Mouse (Mus musculus): ENCODE data around the gene Hist2h2be. TPM values are rescaled to one million over a fixed set of nuclear protein-coding genes. Genes with fewer than 3 reads are reported as not detected.
A peak's percentile ranks its signal among the peaks of the same experiment; 100 is the strongest.
"Not testable (repeated sequence)": the region's sequence is repeated elsewhere in the genome, so short reads cannot be mapped to it uniquely, and the experiment has no call there.

Hist2h2be gene
- total RNA-seq, 2 experiments from 2014 or later: 4.5 to 5.3 TPM

- not testable (repeated sequence) for DNase-seq
Measured at GRCm38 (mm10) chr3:96198601-96199251, 22.2 kb upstream of the Hist2h2be start.

- DNase-seq: no peak
Measured at GRCm38 (mm10) chr3:96199731-96200130, 21.2 kb upstream of the Hist2h2be start.

- DNase-seq: no peak
Measured at GRCm38 (mm10) chr3:96207819-96208218, 13.1 kb upstream of the Hist2h2be start.

- no peak for DNase-seq
Measured at GRCm38 (mm10) chr3:96209242-96209641, 11.7 kb upstream of the Hist2h2be start.

GRCm38 (mm10) chr3:96219191-96219641 is 1.7 kb upstream of the Hist2h2be start:
- DNase-seq: peak; percentile 22

DNA sequence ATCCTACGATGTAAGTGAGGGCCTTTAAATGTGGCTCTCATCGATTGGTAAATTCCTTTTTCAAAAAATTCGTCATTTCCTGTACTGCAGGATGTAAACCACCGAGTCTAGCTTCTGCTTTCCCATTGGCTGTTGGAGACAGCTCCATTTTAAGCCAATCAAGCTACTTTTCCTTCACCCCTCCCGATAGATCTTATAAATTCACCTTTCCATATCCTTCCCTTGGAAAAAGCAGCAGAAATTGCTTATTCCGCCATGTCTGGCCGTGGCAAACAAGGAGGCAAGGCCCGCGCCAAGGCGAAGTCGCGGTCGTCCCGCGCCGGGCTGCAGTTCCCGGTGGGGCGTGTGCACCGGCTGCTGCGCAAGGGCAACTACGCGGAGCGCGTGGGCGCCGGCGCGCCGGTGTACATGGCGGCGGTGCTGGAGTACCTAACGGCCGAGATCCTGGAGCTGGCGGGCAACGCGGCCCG is 1.2 kb upstream of the Hist2h2be start, which contains the start of the genes Bola1 and Hist2h2ab:
Gene Bola1, minus strand, starts transcription at position 49 of the 470 bp plus-strand sequence.
Gene Hist2h2ab, plus strand, starts transcription at position 205 of the 470 bp plus-strand sequence.
- peak; percentile 73 for DNase-seq

DNA sequence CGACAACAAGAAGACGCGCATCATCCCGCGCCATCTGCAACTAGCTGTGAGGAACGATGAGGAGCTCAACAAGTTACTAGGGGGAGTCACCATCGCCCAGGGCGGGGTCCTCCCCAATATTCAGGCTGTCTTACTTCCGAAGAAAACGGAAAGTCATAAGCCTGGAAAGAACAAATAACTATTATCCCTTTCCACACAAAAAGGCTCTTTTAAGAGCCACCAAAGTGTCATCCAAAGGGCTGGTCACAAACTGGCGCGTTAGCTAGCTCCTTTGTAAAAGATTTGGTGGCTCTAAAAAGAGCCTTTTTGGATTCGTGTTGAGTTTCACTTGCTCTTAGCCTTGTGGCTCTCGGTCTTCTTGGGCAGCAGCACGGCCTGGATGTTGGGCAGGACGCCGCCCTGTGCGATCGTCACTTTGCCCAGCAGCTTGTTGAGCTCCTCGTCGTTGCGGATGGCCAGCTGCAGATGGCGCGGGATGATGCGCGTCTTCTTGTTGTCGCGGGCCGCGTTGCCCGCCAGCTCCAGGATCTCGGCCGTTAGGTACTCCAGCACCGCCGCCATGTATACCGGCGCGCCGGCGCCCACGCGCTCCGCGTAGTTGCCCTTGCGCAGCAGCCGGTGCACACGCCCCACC is 671 bp upstream of the Hist2h2be start:
- not testable (repeated sequence) for DNase-seq

DNA sequence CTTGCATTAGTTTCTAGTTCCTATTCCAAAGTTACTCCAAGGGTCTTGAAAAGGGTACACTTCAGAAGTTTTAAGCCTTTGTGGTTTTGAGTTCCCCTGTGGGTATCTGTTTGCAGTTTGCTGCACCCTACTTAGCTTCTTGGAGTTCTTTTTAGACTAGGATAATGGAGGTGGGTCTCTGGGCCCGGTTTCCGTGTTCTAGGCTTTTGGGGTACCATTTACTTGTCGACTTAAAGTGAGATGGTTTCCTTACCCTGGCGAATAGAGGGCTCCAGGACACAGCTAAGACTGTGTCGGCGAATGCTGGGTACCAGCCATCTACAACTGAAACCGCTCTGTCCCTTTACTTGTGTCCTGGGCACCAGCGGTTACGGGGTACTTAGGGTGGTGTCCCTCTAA is 720 bp downstream of the Hist2h2be start:
- DNase-seq: no peak

DNA sequence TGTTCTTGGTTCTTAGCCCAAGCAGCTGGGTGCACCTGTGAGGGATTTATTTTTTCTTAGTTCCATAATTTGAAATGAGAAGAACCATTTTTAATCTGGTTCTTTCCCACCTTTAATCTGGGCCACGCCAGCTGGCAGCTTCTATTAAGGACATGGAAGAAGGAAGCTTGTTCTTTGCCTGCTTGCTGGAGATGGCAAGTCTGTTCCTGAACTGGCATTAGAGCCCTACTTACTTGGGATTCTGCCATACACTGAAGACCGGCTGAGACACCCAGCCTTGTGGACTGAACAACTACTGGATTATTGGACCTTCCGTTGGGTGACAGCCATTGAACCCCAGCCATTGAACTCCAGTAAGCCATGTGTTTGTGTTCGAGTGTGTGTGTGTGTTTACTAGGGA is 1.9 kb downstream of the Hist2h2be start:
- DNase-seq: no peak

GRCm38 (mm10) chr3:96225421-96225820 is 4.5 kb downstream of the Hist2h2be start:
- no peak for DNase-seq

DNA sequence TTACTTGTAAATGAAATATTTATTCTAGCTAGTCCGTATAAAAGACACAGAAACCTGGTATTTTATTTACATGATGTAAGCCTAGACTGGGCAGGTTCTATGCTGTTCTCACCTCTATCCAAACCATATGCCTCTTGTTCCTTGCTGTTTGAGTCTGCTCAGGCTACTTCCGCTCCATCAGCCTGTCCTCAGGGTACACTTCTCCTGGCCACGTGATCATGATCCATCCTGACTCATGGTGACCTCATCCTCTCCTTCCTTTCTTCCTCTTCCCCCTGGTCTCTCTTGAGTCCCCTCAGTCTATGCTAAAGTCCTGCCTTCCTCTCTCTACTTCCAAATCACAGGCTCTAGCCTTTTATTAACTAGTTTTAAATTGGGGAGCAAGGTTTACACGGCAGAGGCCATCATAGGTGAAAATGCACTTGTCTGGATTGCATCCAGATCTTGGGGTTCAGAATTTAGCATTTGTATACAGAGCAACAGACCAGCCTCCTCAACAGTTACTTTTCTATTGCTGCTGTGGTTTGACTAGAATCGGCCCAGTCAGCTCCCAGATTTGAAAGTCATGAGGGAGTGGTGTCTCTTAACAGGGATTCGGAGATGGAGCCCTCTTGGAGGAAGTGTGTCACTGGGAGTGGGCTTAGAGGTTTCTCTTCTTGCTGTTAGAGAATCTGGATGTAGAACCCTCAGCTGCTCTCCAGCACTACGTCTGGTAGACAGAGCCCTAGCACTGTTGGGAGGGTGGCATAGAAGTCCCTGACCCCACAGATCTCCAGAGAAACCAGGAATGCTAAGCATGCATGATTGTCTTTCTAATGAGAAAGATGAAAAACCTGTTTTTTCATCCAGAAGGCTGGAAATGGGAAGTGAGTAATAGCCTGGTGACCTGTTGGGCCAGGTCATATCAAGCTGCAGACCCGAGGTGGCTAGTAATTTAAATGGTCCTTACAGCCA is 6.1 kb downstream of the Hist2h2be start:
- peak; percentile 34 for DNase-seq

GRCm38 (mm10) chr3:96228828-96229227 is 7.9 kb downstream of the Hist2h2be start:
- DNase-seq: no peak

DNA sequence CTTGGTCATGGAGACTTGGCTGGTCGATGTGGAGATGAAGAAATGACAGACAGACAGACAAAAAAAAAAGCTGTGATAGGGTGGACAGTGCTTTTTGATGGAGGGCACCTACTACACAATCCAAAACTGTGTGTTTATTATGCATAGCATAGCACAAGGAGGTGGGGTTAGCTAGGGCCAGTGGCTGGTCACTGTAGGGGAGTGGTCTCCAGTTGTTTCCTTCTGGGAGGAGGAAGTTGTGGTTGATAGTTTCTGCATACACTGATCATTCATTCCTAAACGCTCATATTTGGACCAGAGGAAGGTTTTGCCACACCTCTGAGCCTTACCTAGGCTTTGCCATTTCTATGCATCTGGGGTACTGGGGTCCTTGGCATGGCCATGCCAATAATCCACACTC is 9.5 kb downstream of the Hist2h2be start:
- no peak for DNase-seq

- no peak for DNase-seq
Measured at GRCm38 (mm10) chr3:96230910-96231757, 10.2 kb downstream of the Hist2h2be start.

- DNase-seq: no peak
Measured at GRCm38 (mm10) chr3:96231758-96232120, 10.8 kb downstream of the Hist2h2be start.

- DNase-seq: no peak
Measured at GRCm38 (mm10) chr3:96234914-96235313, 14.0 kb downstream of the Hist2h2be start.

DNA sequence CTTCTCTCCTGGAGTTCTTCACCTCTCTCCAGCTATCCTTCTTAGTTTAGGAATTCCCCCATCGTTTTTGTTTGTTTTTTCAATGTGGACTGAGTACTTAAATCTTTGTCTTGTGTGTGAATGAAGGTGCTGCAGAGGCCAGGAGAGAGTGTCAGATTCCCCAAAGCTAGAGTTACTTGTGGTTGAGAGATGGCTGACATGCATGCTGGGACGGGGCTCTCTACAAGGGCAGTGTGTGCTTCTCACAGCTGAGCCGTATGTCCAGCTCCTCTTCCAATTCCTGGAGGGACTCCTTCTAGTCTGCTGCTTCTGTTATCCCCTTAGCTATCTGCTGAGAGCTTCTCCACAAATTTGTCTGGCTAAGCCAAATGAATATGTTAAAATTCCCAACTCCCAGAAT is 14.9 kb downstream of the Hist2h2be start:
- DNase-seq: no peak

GRCm38 (mm10) chr3:96236834-96237334 is 16.0 kb downstream of the Hist2h2be start:
- DNase-seq: no peak

DNA sequence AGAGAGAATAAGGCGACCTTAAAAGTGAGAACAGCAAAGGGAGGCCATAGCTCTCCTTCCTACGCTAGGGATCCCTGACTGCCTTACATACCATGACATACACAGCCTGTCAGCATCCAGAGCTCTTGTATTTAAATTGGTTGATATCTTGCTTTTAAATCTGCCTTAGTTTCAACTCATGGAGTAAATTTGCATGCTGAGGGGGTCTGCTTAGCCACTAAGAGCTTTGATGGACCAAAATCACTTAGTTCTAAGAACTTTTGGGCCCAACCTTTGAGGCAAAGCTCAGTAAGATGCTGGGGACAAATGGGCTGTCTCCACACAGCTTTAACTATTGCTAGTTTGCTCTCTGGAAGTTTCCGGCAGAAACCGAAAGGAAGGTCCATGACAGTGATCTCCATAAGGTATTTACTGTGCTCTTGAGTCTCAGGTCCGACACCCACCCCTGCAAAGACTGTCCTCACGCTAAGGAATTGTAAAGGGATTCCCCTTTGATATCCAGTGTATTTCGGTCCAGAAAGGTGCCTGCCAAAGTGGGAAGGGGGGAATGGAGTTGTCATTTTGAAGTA is 16.5 kb downstream of the Hist2h2be start:
- no peak for DNase-seq

- DNase-seq: no peak
Measured at GRCm38 (mm10) chr3:96237904-96238511, 17.1 kb downstream of the Hist2h2be start.

All from gastrocnemius, postnatal 25 days (tissue).